Mouse (Mus musculus) bone marrow, adult 2 months (tissue): ENCODE measurements at regions not wholly inside any gene's neighbourhood (a gene's known extent, or its start where the extent isn't known, plus 50 kb on each side); places are given as distances from the start of the nearest gene placed in this dataset.

Experiments used
- CTCF ChIP-seq: fragments of 200-500 bp; IDR thresholded peaks from 2 replicates; pipeline ENCODE4 v1.5.1; 2011; ENCODE audit warnings: low read length, control low read depth; ENCODE audit not compliant: control insufficient read depth, insufficient read depth
- POLR2A ChIP-seq: fragments of 200-500 bp; IDR thresholded peaks from 2 replicates; pipeline ENCODE4 v1.6.1; 2011; ENCODE audit warnings: low read depth, mild to moderate bottlenecking, control low read depth, low read length, borderline replicate concordance; ENCODE audit not compliant: control insufficient read depth

DNA sequence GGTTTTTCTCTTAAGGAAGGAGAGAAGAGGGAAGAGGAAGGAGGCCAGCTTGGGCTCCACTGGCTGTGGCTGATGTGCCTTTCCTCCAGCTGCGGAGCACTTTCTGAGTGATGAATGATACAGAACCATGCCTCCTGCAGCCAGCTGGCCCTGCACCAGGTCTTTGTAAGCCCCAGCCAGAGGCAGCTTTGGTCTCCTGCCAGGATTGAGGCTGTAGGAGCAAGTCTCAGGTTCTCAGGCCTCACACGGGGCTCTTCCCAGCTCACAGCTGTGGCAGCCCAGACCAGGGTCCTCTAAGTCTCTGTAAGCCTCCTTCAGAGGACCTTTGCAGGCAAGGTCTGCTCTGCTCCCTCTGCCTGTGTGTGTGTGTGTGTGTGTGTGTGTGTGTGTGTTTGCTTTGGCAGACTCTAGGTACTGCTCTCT, 94.6 kb downstream of the Phlda1 start:
- TF ChIP-seq CTCF (no peak), POLR2A (no peak)
